Mouse (Mus musculus) lung, postnatal 0 days (tissue): ENCODE results near the gene Zfp935.
"Not testable (repeated sequence)": the region's sequence is repeated elsewhere in the genome, so short reads cannot be mapped to it uniquely, and the experiment has no call there.

ENCODE experiments used
- CTCF ChIP-seq: IDR thresholded peaks from 2 replicates; pipeline ENCODE4 v1.5.1; 2016; ENCODE audit warnings: antibody characterized with exemption, mild to moderate bottlenecking
- EP300 ChIP-seq: IDR thresholded peaks from 2 replicates; pipeline ENCODE4 v1.6.1; 2016; ENCODE audit warnings: antibody characterized with exemption, mild to moderate bottlenecking, control low read depth

DNA sequence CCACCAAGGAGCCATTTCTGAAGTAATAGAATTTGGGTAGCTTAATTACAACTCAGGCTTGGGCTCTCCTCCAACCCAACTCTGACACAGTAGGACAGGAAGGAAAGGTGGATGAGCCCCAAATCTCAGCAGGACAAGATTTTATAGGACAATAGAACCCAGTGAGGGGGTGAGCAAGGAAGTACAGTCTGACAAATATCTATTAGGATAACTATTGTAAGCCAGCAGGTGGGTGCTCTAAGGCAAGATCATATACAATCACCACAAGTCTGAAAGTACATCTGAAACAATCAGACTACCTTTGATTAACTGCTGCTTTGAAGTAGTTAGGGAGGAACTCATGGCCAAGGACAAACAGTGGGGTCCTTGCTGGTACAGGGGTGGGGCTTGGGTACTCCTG, 28.2 kb downstream of the Zfp935 start:
- TF ChIP-seq EP300, CTCF: not testable (repeated sequence)
